Mouse (Mus musculus): ENCODE data around the gene Rnaseh2b. TPM values are rescaled to one million over a fixed set of nuclear protein-coding genes. Genes with fewer than 3 reads are reported as not detected.

Rnaseh2b gene
- total RNA-seq, 2 experiments from 2014 or later: 8.2 to 10.8 TPM

GRCm38 (mm10) chr14:62355201-62355600 lies 62.8 kb downstream of the Rnaseh2b start:
- DNase-seq (ENCODE audit: low spot score in 2 of 2): no peak

GRCm38 (mm10) chr14:62361263-62361980 lies 69.0 kb downstream of the Rnaseh2b start:
- DNase-seq (ENCODE audit: low spot score in 2 of 2): no peak

- no peak for DNase-seq (ENCODE audit: low spot score in 2 of 2)
Observed at GRCm38 (mm10) chr14:62363774-62364173, 71.4 kb downstream of the Rnaseh2b start.

- DNase-seq (ENCODE audit: low spot score in 2 of 2): no peak
Observed at GRCm38 (mm10) chr14:62370819-62371218, 78.4 kb downstream of the Rnaseh2b start.

- no peak for DNase-seq (ENCODE audit: low spot score in 2 of 2)
Observed at GRCm38 (mm10) chr14:62374001-62374400, 81.6 kb downstream of the Rnaseh2b start.

GRCm38 (mm10) chr14:62375694-62376093 lies 83.3 kb downstream of the Rnaseh2b start:
- no peak for DNase-seq (ENCODE audit: low spot score in 2 of 2)

- no peak for DNase-seq (ENCODE audit: low spot score in 2 of 2)
Observed at GRCm38 (mm10) chr14:62376115-62376514, 83.7 kb downstream of the Rnaseh2b start.

GRCm38 (mm10) chr14:62379391-62379790 lies 87.0 kb downstream of the Rnaseh2b start:
- DNase-seq (ENCODE audit: low spot score in 2 of 2): no peak

- DNase-seq (ENCODE audit: low spot score in 2 of 2): no peak
Observed at GRCm38 (mm10) chr14:62380606-62381005, 88.2 kb downstream of the Rnaseh2b start.

GRCm38 (mm10) chr14:62383109-62383508 lies 90.7 kb downstream of the Rnaseh2b start:
- no peak for DNase-seq (ENCODE audit: low spot score in 2 of 2)

- no peak for DNase-seq (ENCODE audit: low spot score in 2 of 2)
Observed at GRCm38 (mm10) chr14:62383786-62384299, 91.5 kb downstream of the Rnaseh2b start.

- peak; percentile 54 to 74 for DNase-seq (ENCODE audit: low spot score in 2 of 2)
Observed at GRCm38 (mm10) chr14:62389064-62389728, 96.8 kb downstream of the Rnaseh2b start.

- DNase-seq (ENCODE audit: low spot score in 2 of 2): peak; percentile 39 to 42
Observed at GRCm38 (mm10) chr14:62389729-62390536, 97.5 kb downstream of the Rnaseh2b start.

GRCm38 (mm10) chr14:62392754-62393153 lies 100.4 kb downstream of the Rnaseh2b start:
- no peak for DNase-seq (ENCODE audit: low spot score in 2 of 2)

GRCm38 (mm10) chr14:62395346-62395745 lies 103.0 kb downstream of the Rnaseh2b start:
- no peak for DNase-seq (ENCODE audit: low spot score in 2 of 2)

GRCm38 (mm10) chr14:62416007-62416741 lies 123.8 kb downstream of the Rnaseh2b start:
- no peak for DNase-seq (ENCODE audit: low spot score in 2 of 2)

GRCm38 (mm10) chr14:62416742-62417134 lies 124.3 kb downstream of the Rnaseh2b start:
- DNase-seq (ENCODE audit: low spot score in 2 of 2): peak; percentile 12 to 17

GRCm38 (mm10) chr14:62417501-62417900 lies 125.1 kb downstream of the Rnaseh2b start:
- peak; percentile 18 to 19 for DNase-seq (ENCODE audit: low spot score in 2 of 2)

- DNase-seq (ENCODE audit: low spot score in 2 of 2): no peak
Observed at GRCm38 (mm10) chr14:62422265-62422664, 129.9 kb downstream of the Rnaseh2b start.
